Mouse (Mus musculus): ENCODE data around the gene Slc26a8. TPM values are rescaled to one million over a fixed set of nuclear protein-coding genes. Genes with fewer than 3 reads are reported as not detected.

The Slc26a8 gene
- total RNA-seq, 1 experiment: 1.1 TPM

- H3K4me3 ChIP-seq (ENCODE audit: insufficient read depth in 1 of 2, low read depth in 1 of 2, low read length in 2 of 2, poor library complexity in 1 of 2, severe bottlenecking in 1 of 2): no peak overlapping the region
- no peak overlapping the region for H3K9ac ChIP-seq (ENCODE audit: insufficient read depth, low read depth, low read length, poor library complexity, severe bottlenecking)
- peaks cover 7 to 26% of the 10 kb centered on the region in 2 experiments for H3K4me1 ChIP-seq (ENCODE audit: control insufficient read depth in 2 of 2, insufficient read depth in 2 of 2, low read length in 2 of 2, poor library complexity in 1 of 2)
- no peak for DNase-seq (ENCODE audit: low read depth, low spot score)
- no peak for TF ChIP-seq ZNF384 (IDR thresholded peaks at IDR 0.05; ENCODE audit: low read depth, low read length)
- TF ChIP-seq CHD2 (IDR thresholded peaks at IDR 0.05; ENCODE audit: low read depth, low read length): no peak
- TF ChIP-seq ZC3H11A (IDR thresholded peaks at IDR 0.05; ENCODE audit: borderline replicate concordance, low read depth, low read length): no peak
- TF ChIP-seq HCFC1 (IDR thresholded peaks at IDR 0.05; ENCODE audit: borderline replicate concordance, insufficient read depth, low read length): no peak
- TF ChIP-seq MAFK (IDR thresholded peaks at IDR 0.05; ENCODE audit: insufficient read depth, low read depth, low read length): no peak
- no peaks in the 10 kb centered on the region for H3K36me3 ChIP-seq (ENCODE audit: control insufficient read depth, insufficient read depth, low read length, poor library complexity, severe bottlenecking)
- no peaks in the 10 kb centered on the region for H3K9me3 ChIP-seq (ENCODE audit: control insufficient read depth, insufficient read depth, low read depth, low read length)
- H3K27ac ChIP-seq (ENCODE audit: insufficient read depth, low read depth, low read length, poor library complexity, severe bottlenecking): no peak overlapping the region
- in situ Hi-C loops (cut with MboI; ENCODE audit: low sequenced_read_pairs in 2 of 2, unreplicated experiment in 2 of 2): no loop called here
Measured at GRCm38 (mm10) chr17:28626937-28627336, 63.1 kb downstream of the Slc26a8 start.

GRCm38 (mm10) chr17:28625327-28625726, 64.7 kb downstream of the Slc26a8 start:
- in situ Hi-C loops (cut with MboI; ENCODE audit: low sequenced_read_pairs in 2 of 2, unreplicated experiment in 2 of 2): no loop called here
- H3K9ac ChIP-seq (ENCODE audit: insufficient read depth, low read depth, low read length, poor library complexity, severe bottlenecking): no peak overlapping the region
- TF ChIP-seq MAFK (IDR thresholded peaks at IDR 0.05; ENCODE audit: insufficient read depth, low read depth, low read length) (no peak), CHD2 (IDR thresholded peaks at IDR 0.05; ENCODE audit: low read depth, low read length) (no peak), HCFC1 (IDR thresholded peaks at IDR 0.05; ENCODE audit: borderline replicate concordance, insufficient read depth, low read length) (no peak), ZNF384 (IDR thresholded peaks at IDR 0.05; ENCODE audit: low read depth, low read length) (no peak), ZC3H11A (IDR thresholded peaks at IDR 0.05; ENCODE audit: borderline replicate concordance, low read depth, low read length) (no peak)

GRCm38 (mm10) chr17:28624841-28625240, 65.2 kb downstream of the Slc26a8 start:
- Histone ChIP-seq H3K36me3 (ENCODE audit: control insufficient read depth, insufficient read depth, low read length, poor library complexity, severe bottlenecking) (peaks cover 8% of the 10 kb centered on the region), H3K4me1 (ENCODE audit: control insufficient read depth in 2 of 2, insufficient read depth in 2 of 2, low read length in 2 of 2, poor library complexity in 1 of 2) (peaks cover 9 to 22% of the 10 kb centered on the region in 2 experiments), H3K4me3 (ENCODE audit: insufficient read depth in 1 of 2, low read depth in 1 of 2, low read length in 2 of 2, poor library complexity in 1 of 2, severe bottlenecking in 1 of 2) (no peak overlapping the region), H3K9me3 (ENCODE audit: control insufficient read depth, insufficient read depth, low read depth, low read length) (no peaks in the 10 kb centered on the region), H3K9ac (ENCODE audit: insufficient read depth, low read depth, low read length, poor library complexity, severe bottlenecking) (no peak overlapping the region), H3K27ac (ENCODE audit: insufficient read depth, low read depth, low read length, poor library complexity, severe bottlenecking) (no peak overlapping the region)
- no peak for DNase-seq (ENCODE audit: low read depth, low spot score)
- TF ChIP-seq ZNF384 (IDR thresholded peaks at IDR 0.05; ENCODE audit: low read depth, low read length): no peak
- no peak for TF ChIP-seq ZC3H11A (IDR thresholded peaks at IDR 0.05; ENCODE audit: borderline replicate concordance, low read depth, low read length)
- TF ChIP-seq CHD2 (IDR thresholded peaks at IDR 0.05; ENCODE audit: low read depth, low read length): no peak
- no peak for TF ChIP-seq HCFC1 (IDR thresholded peaks at IDR 0.05; ENCODE audit: borderline replicate concordance, insufficient read depth, low read length)
- TF ChIP-seq MAFK (IDR thresholded peaks at IDR 0.05; ENCODE audit: insufficient read depth, low read depth, low read length): no peak
- in situ Hi-C loops (cut with MboI; ENCODE audit: low sequenced_read_pairs in 2 of 2, unreplicated experiment in 2 of 2): no loop called here

More at GRCm38 (mm10) chr17:28625327-28625726, 64.7 kb downstream of the Slc26a8 start:
- DNase-seq (ENCODE audit: low read depth, low spot score): no peak
- H3K36me3 ChIP-seq (ENCODE audit: control insufficient read depth, insufficient read depth, low read length, poor library complexity, severe bottlenecking): peaks cover 4% of the 10 kb centered on the region; the same call in 1 of the 2 replicates
- no peak overlapping the region for H3K4me3 ChIP-seq (ENCODE audit: insufficient read depth in 1 of 2, low read depth in 1 of 2, low read length in 2 of 2, poor library complexity in 1 of 2, severe bottlenecking in 1 of 2)
- H3K9me3 ChIP-seq (ENCODE audit: control insufficient read depth, insufficient read depth, low read depth, low read length): no peaks in the 10 kb centered on the region
- H3K4me1 ChIP-seq (ENCODE audit: control insufficient read depth in 2 of 2, insufficient read depth in 2 of 2, low read length in 2 of 2, poor library complexity in 1 of 2): peaks cover 11 to 23% of the 10 kb centered on the region in 2 experiments
- no peak overlapping the region for H3K27ac ChIP-seq (ENCODE audit: insufficient read depth, low read depth, low read length, poor library complexity, severe bottlenecking)

DNA sequence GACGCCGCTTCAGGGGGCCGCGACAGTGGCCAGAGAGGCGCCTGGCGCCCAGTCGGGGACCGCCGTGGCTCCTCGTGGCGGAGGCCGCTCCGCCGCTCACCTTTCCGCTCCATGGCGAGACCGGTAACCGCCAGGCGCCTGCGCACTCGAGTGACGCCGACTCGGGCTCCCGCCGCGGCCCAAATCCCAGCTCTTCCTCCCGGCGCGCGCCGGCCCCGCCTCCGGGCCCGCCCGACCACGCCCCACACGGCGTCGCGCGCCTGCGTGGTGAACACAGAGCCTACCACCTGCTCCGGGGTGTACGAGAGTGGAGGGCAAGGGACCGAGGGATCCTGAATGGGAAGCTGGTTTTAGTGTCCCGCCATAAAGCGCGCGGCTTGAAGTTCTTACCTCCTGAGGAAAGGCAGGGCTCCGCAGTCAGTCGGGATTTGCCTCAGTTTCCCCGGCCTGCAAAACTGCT, 67.7 kb downstream of the Slc26a8 start, which contains the start of gene Srpk1:
Srpk1 (minus strand) TSS at position 410 of the 460 bp plus-strand sequence.
- TF ChIP-seq HCFC1 (IDR thresholded peaks at IDR 0.05; ENCODE audit: borderline replicate concordance, insufficient read depth, low read length): peak; percentile 64; the same call in 1 of the 2 replicates
- no peak for TF ChIP-seq MAFK (IDR thresholded peaks at IDR 0.05; ENCODE audit: insufficient read depth, low read depth, low read length)
- H3K27ac ChIP-seq (ENCODE audit: insufficient read depth, low read depth, low read length, poor library complexity, severe bottlenecking): peak within 1 kb of the TSS; percentile 70
- peak within 1 kb of the TSS; percentile 85 for H3K9ac ChIP-seq (ENCODE audit: insufficient read depth, low read depth, low read length, poor library complexity, severe bottlenecking)
- peak within 1 kb of the TSS; percentile 82 to 86 for H3K4me3 ChIP-seq (ENCODE audit: insufficient read depth in 1 of 2, low read depth in 1 of 2, low read length in 2 of 2, poor library complexity in 1 of 2, severe bottlenecking in 1 of 2)
- DNase-seq (ENCODE audit: low read depth, low spot score): peak; percentile 80
- H3K4me1 ChIP-seq (ENCODE audit: control insufficient read depth in 2 of 2, insufficient read depth in 2 of 2, low read length in 2 of 2, poor library complexity in 1 of 2): peaks cover 7 to 12% of the 10 kb centered on the region in 2 experiments; a peak in 3 of 4 replicates
- in situ Hi-C loops (cut with MboI; ENCODE audit: low sequenced_read_pairs in 2 of 2, unreplicated experiment in 2 of 2): no loop called here
- peaks cover 12% of the 10 kb centered on the region for H3K36me3 ChIP-seq (ENCODE audit: control insufficient read depth, insufficient read depth, low read length, poor library complexity, severe bottlenecking)
- H3K9me3 ChIP-seq (ENCODE audit: control insufficient read depth, insufficient read depth, low read depth, low read length): no peaks in the 10 kb centered on the region

All from ES-E14 (cell line).